Mouse (Mus musculus) limb, embryonic 10.5 days (tissue): ENCODE results near the gene Rrp12. TPM values are rescaled to one million over a fixed set of nuclear protein-coding genes. Genes with fewer than 3 reads are reported as not detected.

Experiments
- DNase-seq: peaks from one replicate; pipeline ENCODE4 v3.0.0-alpha.2; 2017; ENCODE audit warnings: low spot score
- H3K27ac ChIP-seq: fragments of 300-500 bp; sonication (generic); 2 replicates; pipeline ENCODE4 v1.5.1; 2016; ENCODE audit warnings: mild to moderate bottlenecking
- H3K27me3 ChIP-seq: fragments of 300-500 bp; sonication (generic); 2 replicates; pipeline ENCODE4 v1.6.1; 2016; ENCODE audit warnings: low read depth, mild to moderate bottlenecking; ENCODE audit not compliant: poor library complexity, severe bottlenecking
- H3K36me3 ChIP-seq: fragments of 300-500 bp; sonication (generic); 2 replicates; pipeline ENCODE4 v1.6.1; 2016; ENCODE audit warnings: mild to moderate bottlenecking, moderate library complexity
- H3K4me1 ChIP-seq: fragments of 300-500 bp; sonication (generic); 2 replicates; pipeline ENCODE4 v1.6.1; 2016
- H3K4me3 ChIP-seq: fragments of 300-500 bp; sonication (generic); 2 replicates; pipeline ENCODE4 v1.5.1; 2016; ENCODE audit warnings: mild to moderate bottlenecking, moderate library complexity
- H3K9me3 ChIP-seq: fragments of 300-500 bp; sonication (generic); replicated peaks from 2 replicates; pipeline ENCODE4 v1.6.1; 2016; ENCODE audit warnings: mild to moderate bottlenecking
- WGBS: fragments of 180-500 bp; shearing (Covaris S2); methylation state at CpG from one replicate; pipeline ENCODE4 v1.1.7; 2016; 5-methylcytosine and 5-hydroxymethylcytosine counted together
- polyA plus RNA-seq: library from polyadenylated mRNA; unstranded; fragments of >200 nt; fragmentation: Nextera tagmentation; extraction: Ambion mirVana; gene quantifications from 2 replicates; pipeline ENCODE4 v1.2.1, GENCODE M21; 2016

The Rrp12 gene
- polyA plus RNA-seq, 1 experiment from 2014 or later = 31.9 TPM

- Histone ChIP-seq H3K4me3 (no peak overlapping the region), H3K9me3 (no peaks in the 10 kb centered on the region), H3K36me3 (no peaks in the 10 kb centered on the region), H3K27me3 (peaks cover 7% of the 10 kb centered on the region), H3K27ac (no peak overlapping the region), H3K4me1 (peaks cover 14% of the 10 kb centered on the region)
- DNase-seq = no peak
- 77% methylated on average over 3 of the region's 3 CpGs for WGBS
These were observed 69.4 kb downstream of the Rrp12 start for GRCm38 (mm10) chr19:41826529-41826928.

GRCm38 (mm10) chr19:41824950-41825349 lies 71.0 kb downstream of the Rrp12 start:
- Histone ChIP-seq H3K36me3 (no peaks in the 10 kb centered on the region), H3K4me1 (no peaks in the 10 kb centered on the region), H3K4me3 (no peak overlapping the region), H3K27me3 (no peaks in the 10 kb centered on the region), H3K27ac (no peak overlapping the region), H3K9me3 (no peaks in the 10 kb centered on the region)
- 86% methylated on average over 5 of the region's 5 CpGs for WGBS
- DNase-seq = no peak

DNA sequence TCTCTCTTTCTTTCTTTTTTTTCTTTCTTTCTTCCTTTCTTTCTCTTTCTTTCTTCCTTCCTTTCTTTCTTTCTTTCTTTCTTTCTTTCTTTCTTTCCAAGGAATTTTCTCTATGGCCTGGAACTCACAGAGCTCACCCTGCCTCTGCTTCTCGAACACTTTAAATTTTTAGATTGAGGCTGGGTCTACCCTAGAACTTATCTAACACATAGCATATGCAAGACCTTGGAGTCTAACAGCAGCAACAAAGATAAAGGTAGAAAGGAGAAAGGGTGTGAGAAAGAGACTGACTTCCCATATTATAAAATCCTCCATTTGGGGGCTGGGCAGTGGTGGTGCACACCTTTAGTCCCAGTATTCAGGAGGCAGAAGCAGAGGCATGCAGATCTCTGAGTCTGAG lies 73.4 kb downstream of the Rrp12 start:
- Histone ChIP-seq H3K27me3 (no peaks in the 10 kb centered on the region), H3K4me1 (peaks cover 2% of the 10 kb centered on the region; the same call in 1 of the 2 replicates), H3K9me3 (no peaks in the 10 kb centered on the region), H3K4me3 (no peak overlapping the region), H3K36me3 (no peaks in the 10 kb centered on the region), H3K27ac (no peak overlapping the region)
- DNase-seq = no peak
- 92% methylated on average over 1 of the region's 1 CpGs for WGBS

GRCm38 (mm10) chr19:41821436-41821835 lies 74.5 kb downstream of the Rrp12 start:
- no peak overlapping the region for H3K27ac ChIP-seq

GRCm38 (mm10) chr19:41818749-41819148 lies 77.2 kb downstream of the Rrp12 start:
- H3K4me3 ChIP-seq = no peak overlapping the region
- no peaks in the 10 kb centered on the region for H3K36me3 ChIP-seq
- DNase-seq = no peak
- WGBS = 88% methylated on average over 4 of the region's 4 CpGs
- no peaks in the 10 kb centered on the region for H3K27me3 ChIP-seq
- H3K4me1 ChIP-seq = peaks cover 10% of the 10 kb centered on the region
- no peaks in the 10 kb centered on the region for H3K9me3 ChIP-seq
- H3K27ac ChIP-seq = no peak overlapping the region

More at GRCm38 (mm10) chr19:41821436-41821835, 74.5 kb downstream of the Rrp12 start:
- Histone ChIP-seq H3K9me3 (no peaks in the 10 kb centered on the region), H3K4me1 (peaks cover 10% of the 10 kb centered on the region), H3K4me3 (no peak overlapping the region), H3K27me3 (no peaks in the 10 kb centered on the region), H3K36me3 (no peaks in the 10 kb centered on the region)
- WGBS = 14% methylated on average over 5 of the region's 5 CpGs
- no peak for DNase-seq

DNA sequence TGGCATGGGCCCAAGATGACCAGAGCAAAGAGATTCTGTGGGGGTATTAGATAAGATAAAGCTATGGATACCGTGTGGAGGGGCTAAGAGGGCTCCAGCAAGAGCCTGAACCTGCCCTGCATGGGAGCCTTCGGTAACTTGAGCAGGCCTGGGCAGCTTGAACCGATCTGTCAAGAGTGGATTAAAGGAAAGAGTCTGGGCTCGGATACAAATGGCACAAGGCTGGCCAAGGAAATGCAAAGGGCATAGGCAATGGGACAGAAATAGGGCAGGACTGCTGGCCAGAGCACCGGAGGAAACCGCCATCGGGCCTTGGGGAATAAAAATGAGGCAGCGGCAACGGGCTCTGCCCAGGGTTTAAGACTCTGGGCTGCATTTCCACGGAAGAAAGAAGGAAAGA lies 78.6 kb downstream of the Rrp12 start:
- DNase-seq = no peak
- H3K9me3 ChIP-seq = no peaks in the 10 kb centered on the region
- H3K27ac ChIP-seq = peak overlapping the region; percentile 36; the same call in 1 of the 2 replicates
- no peaks in the 10 kb centered on the region for H3K27me3 ChIP-seq
- no peak overlapping the region for H3K4me3 ChIP-seq
- H3K36me3 ChIP-seq = no peaks in the 10 kb centered on the region
- 56% methylated on average over 10 of the region's 10 CpGs for WGBS
- peaks cover 10% of the 10 kb centered on the region for H3K4me1 ChIP-seq

- WGBS = 67% methylated on average over 5 of the region's 5 CpGs
- no peak for DNase-seq
- no peaks in the 10 kb centered on the region for H3K9me3 ChIP-seq
- H3K4me1 ChIP-seq = peaks cover 10% of the 10 kb centered on the region
- H3K27me3 ChIP-seq = no peaks in the 10 kb centered on the region
- no peaks in the 10 kb centered on the region for H3K36me3 ChIP-seq
- peak overlapping the region; percentile 36; the same call in 1 of the 2 replicates for H3K27ac ChIP-seq
- no peak overlapping the region for H3K4me3 ChIP-seq
These were observed 79.1 kb downstream of the Rrp12 start for GRCm38 (mm10) chr19:41816915-41817314.

- Histone ChIP-seq H3K4me3 (no peak overlapping the region), H3K9me3 (no peaks in the 10 kb centered on the region), H3K36me3 (no peaks in the 10 kb centered on the region), H3K4me1 (peaks cover 10% of the 10 kb centered on the region), H3K27ac (no peak overlapping the region), H3K27me3 (no peaks in the 10 kb centered on the region)
- 68% methylated on average over 5 of the region's 5 CpGs for WGBS
- DNase-seq = no peak
These were observed 79.6 kb downstream of the Rrp12 start for GRCm38 (mm10) chr19:41816410-41816809.

GRCm38 (mm10) chr19:41813374-41813773 lies 82.6 kb downstream of the Rrp12 start:
- no peaks in the 10 kb centered on the region for H3K36me3 ChIP-seq
- WGBS = 94% methylated on average over 4 of the region's 4 CpGs
- no peak for DNase-seq
- H3K27me3 ChIP-seq = no peaks in the 10 kb centered on the region
- H3K4me1 ChIP-seq = peaks cover 10% of the 10 kb centered on the region
- H3K4me3 ChIP-seq = no peak overlapping the region
- H3K27ac ChIP-seq = no peak overlapping the region
- no peaks in the 10 kb centered on the region for H3K9me3 ChIP-seq

Other genes with a start within 250 kb of the Rrp12 start
- gene Slit1, start 152.5 kb downstream of the Rrp12 start, polyA plus RNA-seq = 0.97 and 1.1 TPM in 2 replicates
- 45.7 and 47.1 TPM in 2 replicates for gene Arhgap19, start 94.1 kb downstream of the Rrp12 start, polyA plus RNA-seq
- 4.3 and 4.9 TPM in 2 replicates for gene Frat1, start 66.2 kb downstream of the Rrp12 start, polyA plus RNA-seq
- gene Frat2, start 48.0 kb downstream of the Rrp12 start, polyA plus RNA-seq = 1.9 and 3.0 TPM in 2 replicates
- gene Pgam1, start 15.8 kb upstream of the Rrp12 start, polyA plus RNA-seq = 900 and 1,117 TPM in 2 replicates
- gene Exosc1, start 37.2 kb upstream of the Rrp12 start, polyA plus RNA-seq = 91.7 and 102 TPM in 2 replicates
- gene Zdhhc16, start 37.3 kb upstream of the Rrp12 start, polyA plus RNA-seq = 92.0 and 96.5 TPM in 2 replicates
- gene Mms19, start 85.0 kb upstream of the Rrp12 start, polyA plus RNA-seq = 39.9 and 52.5 TPM in 2 replicates
- 14.2 and 15.1 TPM in 2 replicates for gene Ubtd1, start 85.6 kb upstream of the Rrp12 start, polyA plus RNA-seq
- gene Ankrd2, start 139.8 kb upstream of the Rrp12 start, polyA plus RNA-seq = not detected in 2 replicates
- 1.1 and 1.3 TPM in 2 replicates for gene Hoga1, start 149.4 kb upstream of the Rrp12 start, polyA plus RNA-seq
- gene 4933411K16Rik, start 156.1 kb upstream of the Rrp12 start, polyA plus RNA-seq = 0.24 TPM in 1 of 2 replicates, not detected in the other
- gene Morn4, start 190.2 kb upstream of the Rrp12 start, polyA plus RNA-seq = 43.6 and 49.0 TPM in 2 replicates
- 31.9 and 33.0 TPM in 2 replicates for gene Pi4k2a, start 194.3 kb upstream of the Rrp12 start, polyA plus RNA-seq
- gene Avpi1, start 232.9 kb upstream of the Rrp12 start, polyA plus RNA-seq = 22.1 and 25.0 TPM in 2 replicates